Mouse (Mus musculus) telencephalon, adult 2 months (tissue): ENCODE measurements at regions not wholly inside any gene's neighbourhood (a gene's known extent, or its start where the extent isn't known, plus 50 kb on each side); places are given as distances from the start of the nearest gene placed in this dataset.

Experiments used
- DNase-seq: peaks from one replicate; pipeline ENCODE4 v3.0.0-alpha.2; 2011; ENCODE audit warnings: low read depth, low spot score

- no peak for DNase-seq
Measured at GRCm38 (mm10) chr15:7692096-7692495, 118.5 kb upstream of the Gdnf start.

DNA sequence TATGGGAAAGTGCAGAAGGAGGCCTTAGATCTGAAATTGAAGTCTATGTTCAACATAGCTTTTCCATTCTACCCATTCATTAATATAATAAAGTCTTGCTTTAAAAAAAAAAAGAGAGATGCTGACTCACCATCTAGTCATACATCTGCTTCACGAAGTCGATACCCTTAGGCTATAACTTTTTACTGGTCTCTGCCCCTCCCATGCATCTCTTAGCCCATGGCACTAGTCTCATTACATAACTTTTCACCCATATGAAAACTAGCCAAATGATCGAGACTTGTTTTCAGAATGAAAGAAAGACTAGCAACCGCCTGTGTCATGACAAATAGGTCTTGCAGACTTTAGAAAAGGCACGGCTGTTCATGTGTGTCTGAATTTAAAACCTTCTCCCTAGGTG lies 116.6 kb upstream of the Gdnf start:
- no peak for DNase-seq

DNA sequence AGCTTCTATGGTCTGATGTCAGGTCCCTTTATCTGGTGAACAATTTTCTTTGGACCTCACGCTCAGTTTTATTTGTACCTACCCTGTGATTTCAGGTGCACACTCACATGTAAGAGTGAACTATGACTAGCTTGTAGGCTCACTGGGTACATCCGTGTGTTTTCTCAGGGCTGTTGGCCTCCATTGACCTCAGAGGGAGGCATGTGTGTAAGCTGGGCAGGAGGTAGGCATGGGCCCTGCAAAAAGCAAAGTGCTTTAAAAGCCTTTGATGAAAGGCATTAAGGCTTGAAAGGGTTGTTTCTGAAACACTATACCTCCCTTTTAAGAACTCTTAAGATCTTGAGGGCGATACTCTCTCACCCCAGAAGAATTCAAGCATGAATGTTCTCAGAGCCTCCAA lies 112.9 kb upstream of the Gdnf start:
- DNase-seq = no peak

DNA sequence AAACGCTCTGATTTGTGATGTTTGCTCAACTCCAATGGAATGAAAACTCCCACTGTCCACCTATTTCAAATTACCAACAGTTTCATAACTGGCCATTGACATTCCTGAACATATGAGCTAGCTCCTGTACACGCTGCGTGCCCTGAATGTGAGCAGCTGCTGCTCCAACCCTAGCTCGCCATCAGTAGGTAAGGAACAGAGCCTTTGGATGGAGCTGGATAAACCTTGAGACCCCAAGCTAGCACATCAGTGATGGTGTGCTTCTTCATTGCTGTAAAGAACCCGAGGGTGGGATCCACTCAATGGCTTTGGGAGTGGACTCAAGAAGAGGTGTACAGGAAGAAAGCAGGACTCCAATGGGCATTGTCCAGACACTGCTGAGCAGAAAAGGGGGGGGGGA lies 101.8 kb upstream of the Gdnf start:
- no peak for DNase-seq

DNA sequence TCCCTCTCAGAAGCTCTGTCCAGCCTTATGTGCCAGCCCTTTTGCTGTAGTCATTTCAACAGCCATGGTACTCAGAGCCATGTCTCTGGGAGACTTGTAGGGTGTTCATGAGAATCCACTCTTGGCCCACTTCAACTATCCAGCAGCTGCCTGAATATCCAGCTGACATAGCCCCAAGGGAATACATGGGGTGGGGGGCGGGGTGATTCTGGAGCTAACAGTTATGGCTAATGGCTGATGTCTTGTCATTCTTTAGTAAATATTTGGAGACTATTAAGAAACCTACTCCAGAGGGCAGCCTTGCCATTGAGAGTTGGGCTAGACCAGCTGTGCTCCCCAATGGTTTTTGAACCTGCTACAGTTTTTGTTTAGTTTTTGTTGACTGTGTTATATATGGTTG lies 96.0 kb upstream of the Gdnf start:
- no peak for DNase-seq

DNA sequence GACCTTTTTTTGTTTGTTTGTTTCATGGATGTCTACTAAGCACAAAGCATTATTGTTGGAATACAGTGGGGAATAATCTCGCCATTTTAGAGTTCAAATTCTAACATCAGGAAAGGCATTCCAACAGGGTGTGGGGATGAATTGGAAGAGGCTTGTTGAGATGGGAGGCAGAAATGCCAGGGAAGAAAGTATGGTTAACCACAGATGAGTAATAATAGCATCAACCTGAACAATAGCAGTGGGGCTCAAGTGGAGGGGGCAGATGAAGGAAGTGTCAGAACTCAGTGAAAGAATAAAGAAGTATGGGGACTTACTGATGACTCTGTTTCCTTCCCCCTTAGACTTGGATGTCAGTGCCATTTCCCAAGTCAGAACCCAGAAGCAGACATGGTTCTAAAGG lies 94.5 kb upstream of the Gdnf start:
- no peak for DNase-seq

GRCm38 (mm10) chr15:7723202-7723721 lies 87.4 kb upstream of the Gdnf start:
- no peak for DNase-seq

DNA sequence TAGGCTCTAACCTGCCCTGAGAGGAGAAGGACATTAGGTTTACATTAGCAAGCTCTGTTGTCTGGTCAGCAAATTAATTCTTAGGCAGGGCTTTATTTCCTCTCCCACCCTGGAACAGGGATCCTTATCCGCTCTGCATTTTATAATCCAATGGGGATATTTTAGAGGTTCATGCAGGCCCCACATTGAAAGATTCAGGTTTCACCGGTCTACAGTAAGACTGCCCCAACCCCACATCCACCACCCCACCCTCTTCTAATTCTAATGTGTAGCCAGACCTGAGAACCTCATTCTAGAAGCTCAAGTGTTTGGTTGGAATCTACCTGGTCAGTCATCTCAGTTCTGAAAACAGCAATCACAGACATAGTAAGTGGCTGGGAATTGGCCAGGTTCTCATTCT lies 86.9 kb upstream of the Gdnf start:
- DNase-seq = no peak

DNA sequence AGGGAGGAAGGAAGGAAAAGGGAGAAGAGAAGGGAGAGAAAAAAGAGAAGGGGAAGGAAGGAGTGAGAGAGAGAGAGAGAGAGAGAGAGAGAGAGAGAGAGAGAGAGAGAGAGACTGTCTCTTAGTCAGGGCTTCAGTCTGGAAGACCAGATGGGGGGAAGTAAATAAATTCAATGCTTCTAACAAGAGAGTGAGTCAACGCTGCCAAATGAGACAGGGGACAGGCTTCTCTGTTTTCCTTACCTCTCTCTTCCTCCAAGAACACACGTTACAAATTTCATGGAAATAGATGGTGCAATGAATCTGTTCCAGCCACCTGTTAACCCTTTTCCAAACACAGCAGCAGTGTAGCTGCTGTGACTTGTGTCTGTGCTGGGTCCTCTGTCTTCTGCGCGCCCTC lies 85.1 kb upstream of the Gdnf start:
- peak; percentile 2 for DNase-seq

- DNase-seq = no peak
Measured at GRCm38 (mm10) chr15:7747586-7747985, 63.1 kb upstream of the Gdnf start.

- no peak for DNase-seq
Measured at GRCm38 (mm10) chr15:7750441-7750840, 60.2 kb upstream of the Gdnf start.
